Mouse (Mus musculus) cerebellum, postnatal 4 days (tissue): ENCODE measurements at regions not wholly inside any gene's neighbourhood (a gene's known extent, or its start where the extent isn't known, plus 50 kb on each side); places are given as distances from the start of the nearest gene placed in this dataset.
"Not testable (repeated sequence)": the region's sequence is repeated elsewhere in the genome, so short reads cannot be mapped to it uniquely, and the experiment has no call there.

Experiments
- DNase-seq, 2 experiments: peaks; one replicate each; pipeline ENCODE4 v3.0.0; 2022; ENCODE audit warnings: low spot score in 2 of 2, mixed read lengths in 1 of 2

DNA sequence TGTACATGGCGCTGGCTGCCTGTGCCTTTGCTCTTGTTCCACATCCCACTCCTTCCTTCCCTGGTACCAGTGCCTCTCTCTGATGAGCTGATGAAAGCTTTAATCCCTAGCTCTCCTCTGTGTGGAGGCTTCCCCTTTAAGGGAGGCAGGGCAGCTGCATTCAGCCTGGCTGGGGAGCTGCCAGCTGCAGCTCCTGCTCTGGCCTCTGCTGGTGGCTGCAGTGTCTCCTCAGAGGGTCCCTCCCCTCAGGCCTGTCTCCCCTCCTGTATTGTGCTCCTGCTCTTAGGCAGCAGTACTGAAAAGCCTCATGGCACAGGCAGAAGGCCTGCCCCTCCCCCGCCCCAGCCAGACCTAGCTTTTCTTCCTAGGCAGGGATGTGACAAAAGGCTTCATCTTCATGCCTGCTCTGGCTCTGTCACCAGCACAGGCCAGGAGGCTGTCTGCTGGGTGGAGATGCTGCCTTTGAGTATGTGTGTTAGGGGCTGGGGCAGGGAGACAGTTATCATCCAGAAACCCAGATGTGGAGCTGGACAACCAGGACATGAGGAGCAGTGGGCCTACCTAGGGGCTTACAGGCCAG lies 97.7 kb upstream of the Zcchc13 start:
- peak in 1 of 2 experiments; percentile 49 for DNase-seq

DNA sequence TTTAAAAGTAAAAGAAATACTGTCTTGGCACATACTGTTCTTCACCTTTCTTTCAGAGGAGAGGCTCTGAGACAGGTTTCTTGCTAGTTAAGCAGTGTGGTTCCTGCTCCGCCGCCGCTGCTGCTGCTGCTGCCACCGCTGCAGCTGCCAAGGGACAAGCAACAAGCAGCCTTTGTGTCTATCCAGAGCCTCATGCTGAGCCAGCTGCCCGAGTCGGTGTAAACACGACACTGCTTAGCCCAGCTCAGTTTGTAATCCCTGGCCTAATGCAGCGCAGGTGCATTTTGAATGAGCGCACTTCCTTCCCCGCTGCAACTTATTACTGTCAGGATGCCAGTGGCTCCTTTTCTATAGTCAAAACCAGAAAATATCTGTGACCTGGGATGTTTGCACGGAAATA lies 97.1 kb upstream of the Zcchc13 start:
- peak in 1 of 2 experiments; percentile 17 for DNase-seq

DNA sequence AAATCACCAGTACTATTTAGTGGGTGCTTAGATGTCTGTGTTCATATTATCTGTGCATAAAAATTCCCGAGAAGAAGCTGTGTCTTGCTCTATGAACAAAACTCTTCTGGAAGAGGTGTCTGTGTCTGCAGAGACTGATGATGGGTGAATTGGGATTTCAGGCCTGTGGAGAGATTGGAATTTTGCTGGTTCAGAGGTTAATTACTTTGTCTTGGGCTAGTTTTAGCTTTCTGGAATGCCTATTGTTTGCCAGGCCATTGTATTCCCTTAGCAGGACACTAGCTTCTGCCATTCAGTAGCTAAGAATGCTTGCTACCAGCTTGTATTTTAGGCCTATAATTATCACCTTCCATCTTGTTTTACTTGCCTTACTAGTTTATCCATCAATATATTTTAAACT lies 96.6 kb upstream of the Zcchc13 start:
- no peak for DNase-seq

DNA sequence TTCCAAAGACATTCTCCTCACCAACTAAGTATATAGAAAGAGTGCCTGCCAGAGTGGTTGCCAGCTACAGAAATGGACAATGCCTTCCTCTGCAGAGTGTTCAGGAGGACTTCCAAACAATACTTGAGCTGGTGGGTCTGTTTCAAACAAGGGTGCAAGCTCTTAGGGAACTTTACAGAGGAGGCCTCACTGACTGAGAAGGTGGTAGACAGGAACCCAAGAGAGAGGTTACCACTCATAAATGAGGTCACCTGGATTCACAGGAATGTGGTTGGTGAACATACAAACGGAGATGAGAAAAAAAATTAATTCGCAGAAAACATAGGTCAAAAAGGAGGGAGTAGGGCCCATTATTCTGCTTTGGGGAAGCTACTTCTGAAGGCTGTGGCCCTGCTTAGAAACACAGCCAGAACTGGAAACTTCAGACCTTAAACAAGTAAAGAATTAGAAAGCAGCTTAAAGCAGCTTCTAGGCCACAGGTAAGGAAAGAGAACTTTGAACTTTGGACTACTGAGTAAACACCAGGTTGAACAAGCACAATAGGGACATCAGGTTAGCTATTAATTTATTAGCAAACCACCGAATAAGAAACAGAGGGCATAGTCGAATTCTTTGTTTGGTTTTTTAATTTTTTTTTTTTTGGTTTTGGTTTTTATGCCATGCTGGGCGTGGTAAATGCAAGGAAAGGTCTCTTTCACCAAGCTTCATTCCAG lies 83.7 kb upstream of the Zcchc13 start:
- no peak for DNase-seq

DNA sequence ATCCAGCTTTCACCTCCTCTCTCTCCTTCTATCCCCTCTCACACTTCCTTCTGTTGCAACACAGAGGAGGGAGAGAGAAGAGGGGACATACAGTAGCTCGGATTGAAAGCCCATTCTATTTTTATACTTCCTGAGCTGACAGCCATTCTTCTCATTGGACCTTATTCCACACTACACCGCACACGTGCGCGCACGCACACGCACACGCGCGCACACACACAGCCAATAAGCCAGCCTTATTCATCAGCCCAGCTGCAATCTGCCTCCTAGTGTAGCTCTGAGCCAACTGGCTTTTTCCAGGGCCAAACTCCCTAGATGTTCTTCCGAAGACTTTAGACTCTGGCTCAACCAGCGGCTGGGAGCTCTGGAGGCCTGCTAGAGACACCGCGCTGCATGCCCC lies 79.1 kb upstream of the Zcchc13 start:
- DNase-seq, result no peak

DNA sequence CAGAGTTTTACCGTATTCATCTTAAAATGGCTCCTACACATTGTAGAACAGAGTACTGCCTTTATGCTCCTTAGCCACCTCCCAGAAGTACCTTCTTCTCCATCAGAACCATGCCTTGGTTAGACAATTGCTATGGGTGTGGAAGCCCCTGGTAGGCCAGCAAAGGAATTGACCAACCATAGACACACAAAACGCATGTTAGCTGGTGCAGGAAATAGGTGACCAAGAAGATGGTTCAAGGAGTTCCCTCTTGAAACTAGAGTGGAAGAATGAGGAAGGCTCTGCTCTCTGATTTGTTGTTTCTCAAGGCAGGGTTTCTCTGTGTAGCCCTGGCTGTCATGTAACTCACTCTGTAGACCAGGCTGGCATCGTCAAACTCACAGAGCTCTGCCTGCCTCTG lies 77.2 kb upstream of the Zcchc13 start:
- no peak for DNase-seq

DNA sequence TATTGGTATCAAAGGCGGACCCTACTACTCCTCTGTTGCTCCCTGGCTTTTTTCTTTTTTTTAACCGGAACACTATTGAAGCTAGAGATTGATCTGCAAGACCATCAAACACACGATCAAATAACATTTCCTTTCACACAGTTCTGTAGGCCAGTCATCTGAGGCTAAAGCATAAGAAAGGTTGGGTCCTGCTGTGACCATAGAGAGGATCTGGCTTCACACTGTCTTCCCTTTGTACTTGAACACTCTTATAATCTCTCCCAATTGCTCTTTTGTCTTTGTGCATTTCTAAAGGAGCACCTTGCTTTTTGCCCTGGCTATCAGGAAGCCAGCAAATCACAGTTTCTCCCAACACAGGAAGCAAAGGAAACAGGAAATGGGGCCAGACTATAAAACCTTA lies 76.8 kb upstream of the Zcchc13 start:
- no peak for DNase-seq

DNA sequence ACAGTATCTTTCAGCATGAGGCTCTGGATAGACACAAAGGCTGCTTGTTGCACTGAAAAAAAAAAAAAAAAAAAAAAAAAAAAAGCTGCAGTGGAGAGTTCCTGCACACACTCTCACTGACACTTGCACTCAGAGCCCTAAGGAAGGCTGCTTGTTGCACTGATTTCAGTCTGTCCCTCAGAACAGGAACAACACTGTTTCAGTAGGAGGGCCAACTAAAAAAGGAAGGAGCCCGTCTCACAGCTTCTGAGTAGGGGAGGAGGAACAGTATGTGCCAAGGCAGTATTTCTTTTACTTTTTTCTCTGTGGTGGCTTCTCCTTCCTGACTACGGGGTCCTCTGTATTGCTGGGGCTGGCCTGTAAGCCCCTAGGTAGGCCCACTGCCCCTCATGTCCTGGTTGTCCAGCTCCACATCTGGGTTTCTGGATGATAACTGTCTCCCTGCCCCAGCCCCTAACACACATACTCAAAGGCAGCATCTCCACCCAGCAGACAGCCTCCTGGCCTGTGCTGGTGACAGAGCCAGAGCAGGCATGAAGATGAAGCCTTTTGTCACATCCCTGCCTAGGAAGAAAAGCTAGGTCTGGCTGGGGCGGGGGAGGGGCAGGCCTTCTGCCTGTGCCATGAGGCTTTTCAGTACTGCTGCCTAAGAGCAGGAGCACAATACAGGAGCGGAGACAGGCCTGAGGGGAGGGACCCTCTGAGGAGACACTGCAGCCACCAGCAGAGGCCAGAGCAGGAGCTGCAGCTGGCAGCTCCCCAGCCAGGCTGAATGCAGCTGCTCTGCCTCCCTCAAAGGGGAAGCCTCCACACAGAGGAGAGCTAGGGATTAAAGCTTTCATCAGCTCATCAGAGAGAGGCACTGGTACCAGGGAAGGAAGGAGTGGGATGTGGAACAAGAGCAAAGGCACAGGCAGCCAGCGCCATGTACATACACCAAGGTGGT lies 75.1 kb upstream of the Zcchc13 start:
- DNase-seq, result not testable (repeated sequence)

DNA sequence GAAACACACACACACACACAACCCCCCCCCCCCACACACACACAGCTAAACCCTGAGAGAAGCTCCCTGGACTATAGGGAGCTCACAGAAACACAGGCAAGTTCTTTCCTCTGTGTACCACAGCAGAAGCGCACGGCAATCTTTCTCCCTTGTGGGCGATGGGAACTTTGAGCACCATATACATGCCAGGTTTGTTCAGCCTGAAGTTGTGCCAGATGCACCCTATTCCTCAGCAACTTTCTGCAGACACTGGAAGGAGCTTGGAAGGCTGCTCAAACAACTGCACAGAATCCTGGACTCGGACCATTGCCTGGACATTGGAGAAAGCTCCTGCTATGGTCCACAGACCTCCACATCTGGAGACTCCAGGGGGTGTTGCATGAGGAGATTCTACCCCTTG lies 74.3 kb upstream of the Zcchc13 start:
- no peak for DNase-seq

DNA sequence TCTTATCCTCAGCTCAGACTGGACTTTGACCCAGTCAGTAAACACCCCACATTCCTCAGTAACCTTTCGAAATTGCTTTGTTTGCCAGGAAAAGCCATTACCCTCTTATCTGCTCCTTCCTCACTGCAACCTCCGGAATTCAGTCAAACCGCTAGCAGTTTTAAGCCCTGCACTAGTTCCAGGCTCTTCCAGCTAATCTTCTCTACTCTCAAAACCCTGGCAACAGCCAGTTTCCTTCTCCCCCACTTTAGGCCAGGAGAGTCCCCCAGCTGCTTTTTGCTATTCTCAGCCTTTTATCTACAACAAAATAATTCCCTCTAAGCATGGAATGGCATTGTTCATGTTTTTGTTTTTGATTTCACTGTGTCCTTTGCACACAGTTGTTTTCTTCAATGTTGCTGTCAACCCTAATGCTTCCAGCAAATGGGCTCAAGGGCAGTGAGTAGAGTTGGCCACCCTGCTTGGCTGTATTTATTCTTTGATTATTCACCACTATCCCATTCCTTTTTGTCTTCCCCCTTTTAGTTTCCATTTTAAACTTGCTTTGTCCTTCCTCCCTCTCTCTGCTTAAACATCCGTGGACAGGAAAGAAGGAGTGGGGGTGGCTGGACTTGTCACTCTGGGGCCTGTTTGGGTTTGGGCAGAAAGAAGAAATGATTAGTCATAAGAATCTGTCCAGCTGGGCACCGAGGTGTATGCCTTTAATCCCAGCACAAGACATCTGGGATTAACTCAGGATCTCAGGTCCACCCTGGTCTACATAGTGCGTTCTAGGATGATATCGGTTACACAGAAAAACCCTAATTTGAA lies 73.5 kb upstream of the Zcchc13 start:
- DNase-seq, result no peak

DNA sequence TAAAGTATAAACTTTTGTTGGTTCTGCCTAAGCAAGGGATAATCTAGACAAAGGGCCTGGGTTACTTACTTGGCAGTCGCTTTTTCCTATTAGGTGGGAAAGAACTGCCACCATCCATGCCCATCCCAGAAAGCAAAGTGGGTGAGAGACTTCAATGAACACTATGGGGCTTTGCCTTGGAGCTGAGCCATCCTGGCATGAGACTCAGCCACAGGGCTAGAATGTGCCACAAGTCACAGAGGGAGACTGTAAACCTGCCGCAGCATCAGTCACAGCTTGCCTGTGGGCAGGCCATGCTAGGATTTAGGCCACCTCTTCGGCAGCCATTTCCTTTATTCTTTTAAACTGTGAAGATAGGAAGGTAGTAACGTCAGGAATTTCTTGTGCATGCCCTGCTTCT lies 72.9 kb upstream of the Zcchc13 start:
- DNase-seq, result peak in 1 of 2 experiments; percentile 47

DNA sequence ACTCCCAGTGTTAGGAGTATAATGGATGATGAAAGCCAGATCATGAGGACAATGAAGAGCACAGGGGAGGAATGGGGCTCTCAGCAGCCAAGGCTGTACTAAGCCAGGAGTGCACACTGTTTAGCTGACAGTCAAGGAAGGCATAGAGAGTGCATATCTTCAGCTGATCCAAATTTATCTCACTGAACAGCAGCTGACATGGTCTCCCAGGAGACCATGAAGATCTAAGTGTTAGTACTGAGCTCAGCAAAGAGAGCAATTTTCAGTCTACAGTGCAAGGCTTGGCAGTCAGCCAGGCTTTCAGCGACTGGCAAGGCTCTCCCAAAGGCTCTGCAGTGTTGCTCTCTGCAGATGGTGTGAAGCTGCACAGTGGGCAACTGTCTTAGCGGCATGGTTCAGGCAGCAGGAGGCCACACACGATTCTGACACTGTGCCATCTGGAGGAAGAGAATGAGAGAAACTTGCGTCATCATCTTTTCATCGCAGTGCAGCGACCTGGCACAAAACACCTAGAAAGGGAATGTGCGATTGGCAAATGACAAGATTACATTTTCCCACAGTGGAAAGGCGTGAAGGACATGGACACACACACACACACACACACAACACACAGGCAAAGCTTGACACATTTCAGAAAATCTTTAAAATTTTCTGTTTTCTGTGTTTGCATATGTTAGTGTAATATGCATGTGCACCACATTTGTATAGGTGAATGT lies 66.7 kb upstream of the Zcchc13 start:
- DNase-seq, result peak in 1 of 2 experiments; percentile 91

DNA sequence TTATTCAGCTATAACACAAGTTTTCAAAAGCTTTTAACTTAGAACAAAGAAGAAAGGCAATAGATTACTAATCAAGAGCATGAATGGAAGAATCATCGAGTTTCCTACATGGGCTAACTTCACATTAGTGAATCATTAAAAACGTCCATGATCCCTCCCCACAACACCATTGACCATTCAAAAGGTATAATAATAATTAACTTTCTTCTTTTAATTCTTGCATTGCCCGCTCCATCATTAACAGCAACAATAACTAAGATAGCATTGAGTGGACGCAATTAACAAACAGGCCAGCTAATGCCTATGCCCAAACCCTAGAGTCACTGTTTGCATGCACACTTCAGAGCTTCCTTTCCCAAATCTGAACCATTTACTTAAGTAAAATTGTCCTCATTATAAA lies 57.0 kb upstream of the Zcchc13 start:
- DNase-seq, result no peak

DNA sequence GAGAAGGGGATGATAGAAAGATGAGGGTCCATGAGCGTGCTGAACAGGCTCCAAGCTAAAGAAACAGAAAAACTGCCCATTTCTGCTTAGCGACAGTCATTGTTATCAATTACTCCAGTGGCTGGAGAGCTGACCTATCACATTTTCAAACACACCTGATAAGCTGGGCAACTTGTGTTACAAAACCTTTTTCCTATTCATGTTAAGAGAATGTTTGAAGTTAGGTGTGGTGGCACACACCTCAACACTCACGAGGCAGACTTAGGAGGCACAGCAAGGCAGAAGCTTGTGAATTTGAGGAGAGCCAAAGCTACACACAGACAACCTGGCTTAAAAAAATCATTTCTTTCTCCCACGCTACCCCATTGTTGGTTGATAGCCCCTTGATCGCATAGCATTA lies 50.9 kb upstream of the Zcchc13 start:
- no peak for DNase-seq
